Mouse (Mus musculus): ENCODE data around the gene Plpp4. TPM values are rescaled to one million over a fixed set of nuclear protein-coding genes. Genes with fewer than 3 reads are reported as not detected.

The Plpp4 gene
- not detected for polyA plus RNA-seq (2014; fragmentation: Illumina TruSeq; extraction: RNeasy Lipid Tissue Mini Kit (QIAGEN cat#74804))

DNA sequence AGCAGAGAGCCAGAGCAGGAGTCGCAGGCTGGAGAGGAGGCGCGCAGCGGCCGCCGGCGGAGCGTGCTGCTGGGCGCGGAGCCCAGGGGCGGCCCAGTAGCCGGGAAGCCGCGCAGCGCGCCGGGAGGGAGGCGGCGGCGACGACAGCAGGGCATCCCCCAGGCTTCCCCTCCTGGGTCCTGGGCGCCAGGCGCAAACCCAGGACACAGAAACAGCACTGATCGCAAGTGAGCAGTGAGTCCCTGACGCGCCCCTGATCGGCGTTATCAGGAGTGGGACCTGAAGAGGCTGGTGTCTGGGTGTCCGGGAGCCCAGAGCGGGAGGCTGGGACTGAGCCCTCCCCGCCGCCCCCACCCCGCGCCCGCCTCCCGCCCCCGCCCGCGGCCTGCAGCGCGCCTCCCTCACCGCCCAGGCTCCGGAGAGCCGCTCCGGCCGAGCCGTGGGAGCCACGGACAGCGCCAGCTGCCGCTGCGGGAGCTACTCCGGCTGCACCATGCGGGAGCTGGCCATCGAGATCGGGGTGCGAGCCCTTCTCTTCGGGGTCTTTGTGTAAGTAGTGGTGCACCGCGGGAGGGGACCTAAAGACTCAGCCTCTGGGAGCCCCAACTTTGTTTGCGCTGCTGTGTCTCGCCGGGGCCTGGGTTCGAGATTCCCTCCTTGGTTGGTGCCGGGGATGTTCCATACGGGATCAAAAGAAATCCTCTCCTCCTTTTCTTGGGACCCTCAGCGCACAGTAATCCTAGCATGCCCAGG is at the start of gene Plpp4:
Plpp4 (plus strand) TSS at position 411 of the 753 bp plus-strand sequence.

